Mouse (Mus musculus) kidney, adult 18-20 months (tissue): ENCODE results near the gene Etfb.

Source experiments
- DNase-seq: peaks from one replicate; pipeline ENCODE4 v3.0.0; 2021

Gene Etfb

DNA sequence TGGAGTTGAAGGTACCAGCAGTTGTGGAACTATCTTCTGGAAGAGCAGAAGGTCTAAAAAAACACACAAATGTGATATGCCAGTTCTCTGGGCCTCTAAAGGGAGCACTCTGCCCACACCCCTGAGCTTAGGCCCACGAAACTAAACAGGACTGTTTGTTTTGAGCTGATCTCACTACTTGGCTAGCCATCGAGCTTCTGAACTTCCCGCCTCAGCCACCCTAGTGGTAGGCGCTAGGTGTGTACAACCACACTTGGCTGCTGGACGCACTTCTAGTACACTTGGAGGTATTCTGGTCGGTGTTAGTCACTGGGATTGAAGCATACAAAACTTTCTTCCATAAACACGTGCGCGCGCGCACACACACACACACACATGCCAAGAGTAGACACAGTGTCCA is 7.8 kb downstream of the Etfb start:
- DNase-seq: no peak

DNA sequence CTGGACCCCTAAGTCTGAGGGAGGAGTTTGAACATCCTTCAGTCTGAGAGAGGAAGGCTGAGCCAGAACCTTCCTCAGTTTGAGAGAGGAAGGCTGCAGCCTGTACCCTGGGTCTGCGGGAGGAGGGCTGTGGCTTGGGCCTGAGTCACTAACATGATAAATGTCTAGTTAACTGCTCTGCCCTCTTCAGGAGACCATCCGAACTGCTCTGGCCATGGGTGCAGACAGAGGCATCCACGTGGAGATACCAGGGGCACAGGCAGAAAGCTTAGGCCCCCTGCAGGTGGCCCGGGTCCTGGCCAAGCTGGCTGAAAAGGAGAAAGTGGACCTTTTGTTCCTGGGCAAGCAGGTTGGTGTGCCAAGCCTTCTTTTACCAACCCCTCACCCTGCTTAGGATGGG is 8.7 kb downstream of the Etfb start:
- DNase-seq: no peak

DNA sequence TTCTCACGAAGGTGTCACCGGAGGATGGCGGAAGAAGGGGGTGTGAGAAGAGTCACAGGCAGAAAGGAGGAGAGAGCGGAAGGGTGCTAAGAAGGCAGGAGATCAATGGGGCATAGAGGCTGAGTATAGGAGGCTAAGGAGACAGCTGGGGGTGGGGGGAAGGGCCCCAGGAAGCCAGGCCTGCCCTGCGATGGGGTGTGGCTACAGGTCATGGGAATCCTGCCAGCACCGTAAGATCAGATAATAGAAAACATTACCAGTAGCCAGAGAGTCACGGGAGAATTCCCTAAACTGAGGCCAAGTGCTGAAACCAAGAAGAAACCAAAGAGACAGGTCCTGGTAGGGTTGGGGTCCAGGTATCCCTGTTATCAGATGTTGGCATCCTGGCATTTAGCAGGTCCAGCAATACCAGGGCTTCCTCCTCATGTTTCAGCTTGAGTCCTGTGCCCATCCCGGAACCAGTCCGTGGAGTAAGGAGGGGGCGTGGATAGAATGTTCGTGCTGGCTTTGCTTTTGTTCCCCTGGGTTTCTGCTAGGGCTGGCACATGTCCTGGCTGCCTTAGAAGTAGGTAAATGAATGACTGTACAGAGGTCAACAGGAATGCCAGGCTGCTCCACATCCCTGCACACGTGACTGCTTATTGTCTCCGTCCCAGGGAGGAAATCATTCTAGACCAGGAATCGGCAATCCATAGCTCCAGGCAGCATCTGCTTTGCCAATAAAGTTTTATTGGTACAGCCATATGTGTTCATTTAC is 9.9 kb downstream of the Etfb start:
- peak; percentile 73 for DNase-seq

DNA sequence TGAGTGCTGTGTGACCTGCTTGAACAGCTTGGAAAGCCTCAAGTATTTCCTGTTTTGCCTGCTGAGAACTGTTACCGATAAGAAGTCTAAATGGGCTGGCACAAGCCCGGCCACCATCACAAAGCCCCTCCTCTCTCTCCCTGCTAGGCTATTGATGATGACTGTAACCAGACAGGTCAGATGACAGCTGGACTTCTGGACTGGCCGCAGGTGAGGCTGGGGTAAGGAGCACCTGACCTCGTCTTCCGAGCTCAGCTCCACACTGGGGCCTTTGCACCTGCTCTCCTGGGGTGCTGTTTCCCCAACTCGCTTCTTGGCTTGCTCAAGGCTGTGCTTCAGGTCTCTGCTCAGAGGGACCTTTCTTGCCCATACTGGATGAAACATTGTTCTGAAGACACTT is 10.5 kb downstream of the Etfb start:
- peak; percentile 43 for DNase-seq

DNA sequence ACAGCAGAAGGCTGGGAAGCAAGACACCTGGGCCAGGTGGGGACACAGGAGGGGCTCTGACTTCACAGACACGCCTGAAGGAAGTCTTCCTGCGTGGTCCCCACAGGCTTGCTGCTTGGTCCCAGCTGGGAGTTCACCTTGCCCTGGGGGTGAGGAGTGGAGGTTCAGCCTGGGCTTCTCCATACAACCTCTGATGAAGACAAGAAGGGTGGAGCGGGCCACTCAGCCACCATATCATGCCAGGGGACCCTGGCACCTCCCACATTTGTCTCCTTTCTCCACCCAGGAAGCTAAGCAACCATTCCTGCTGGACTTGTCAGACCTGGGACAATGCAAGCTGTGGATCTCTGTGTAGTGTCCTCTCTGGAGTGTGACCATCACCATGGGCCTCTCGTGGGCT is 19.0 kb downstream of the Etfb start, which contains the start of gene Vsig10l:
TSS of gene Vsig10l (plus strand) at position 301 of the 400 bp plus-strand sequence.
- no peak for DNase-seq

DNA sequence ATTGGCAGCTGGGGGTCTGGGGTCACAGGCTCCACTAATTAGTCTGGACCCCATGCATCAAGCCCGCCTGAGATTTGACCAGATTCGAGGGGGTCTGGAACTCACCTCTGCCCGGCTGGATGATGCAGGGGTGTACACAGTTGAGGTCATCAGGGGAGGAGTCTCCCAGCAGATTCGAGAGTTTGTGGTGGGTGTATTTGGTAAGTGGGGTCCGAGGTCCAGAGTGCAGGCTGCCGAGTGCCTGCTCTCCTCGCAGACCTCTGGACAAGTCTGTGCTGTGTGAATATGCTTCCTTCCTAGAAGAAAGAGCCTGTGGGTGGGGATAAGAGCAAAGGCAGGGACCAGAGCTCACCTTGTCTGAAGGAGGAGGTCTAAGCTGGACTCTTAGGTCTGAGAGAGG is 20.1 kb downstream of the Etfb start:
- DNase-seq: no peak

DNA sequence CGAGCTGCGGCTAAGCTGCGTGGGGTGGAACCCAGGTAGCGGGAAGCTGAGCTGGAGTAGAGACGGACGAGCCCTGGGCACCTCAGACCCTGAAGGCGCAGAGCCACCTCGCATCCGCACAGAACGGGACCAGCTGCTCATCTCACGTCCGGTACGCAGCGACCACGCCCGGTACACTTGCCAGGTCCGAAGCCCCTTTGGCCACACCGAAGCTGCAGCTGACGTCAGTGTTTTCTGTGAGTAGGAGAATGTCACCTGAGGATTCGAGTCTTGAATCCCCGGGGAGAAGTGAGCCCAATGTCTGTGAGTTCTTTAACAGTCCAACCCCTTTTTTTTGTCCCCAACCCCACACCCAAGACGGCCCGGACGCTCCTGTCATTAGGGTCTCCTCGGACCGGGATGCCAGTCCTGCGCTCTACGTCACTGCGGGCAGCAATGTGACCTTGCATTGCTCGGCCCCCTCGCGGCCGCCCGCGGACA is 21.0 kb downstream of the Etfb start:
- DNase-seq: no peak

DNA sequence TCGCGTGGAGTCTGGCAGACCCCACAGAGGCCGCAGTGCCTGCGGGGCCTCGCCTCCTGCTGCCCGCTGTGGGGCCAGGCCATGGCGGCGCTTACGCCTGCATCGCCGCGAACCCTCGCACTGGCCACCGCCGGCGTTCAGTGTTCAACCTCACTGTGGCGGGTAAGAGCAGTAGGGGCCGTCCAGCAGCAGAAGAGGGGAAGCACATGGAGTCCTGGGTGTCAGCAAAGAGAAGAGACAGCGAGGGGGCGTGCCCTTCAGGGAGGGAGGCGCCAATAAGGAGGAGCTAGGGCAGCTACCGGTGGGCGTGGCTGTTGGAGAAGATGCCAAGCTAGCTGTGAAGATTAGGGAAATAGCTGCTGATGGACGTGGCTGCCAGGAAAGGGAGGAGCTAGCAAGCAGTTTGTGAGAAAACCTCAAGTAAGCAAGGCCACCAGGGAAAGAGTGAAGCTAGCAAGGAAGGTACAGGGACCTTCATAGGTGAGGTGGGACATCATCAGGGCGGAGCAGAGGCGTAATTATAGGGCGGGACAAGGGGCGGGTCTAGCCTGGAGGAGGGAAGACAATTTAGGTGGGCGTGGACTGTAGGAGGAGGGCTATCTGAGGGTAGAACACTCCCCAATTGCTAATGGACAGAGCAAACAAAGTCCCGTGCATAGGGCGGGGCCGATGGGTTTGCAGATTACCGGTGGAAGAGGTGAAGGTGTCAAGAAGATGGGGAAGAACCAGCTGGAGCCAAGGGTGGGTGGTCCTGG is 21.6 kb downstream of the Etfb start:
- peak; percentile 93 for DNase-seq

DNA sequence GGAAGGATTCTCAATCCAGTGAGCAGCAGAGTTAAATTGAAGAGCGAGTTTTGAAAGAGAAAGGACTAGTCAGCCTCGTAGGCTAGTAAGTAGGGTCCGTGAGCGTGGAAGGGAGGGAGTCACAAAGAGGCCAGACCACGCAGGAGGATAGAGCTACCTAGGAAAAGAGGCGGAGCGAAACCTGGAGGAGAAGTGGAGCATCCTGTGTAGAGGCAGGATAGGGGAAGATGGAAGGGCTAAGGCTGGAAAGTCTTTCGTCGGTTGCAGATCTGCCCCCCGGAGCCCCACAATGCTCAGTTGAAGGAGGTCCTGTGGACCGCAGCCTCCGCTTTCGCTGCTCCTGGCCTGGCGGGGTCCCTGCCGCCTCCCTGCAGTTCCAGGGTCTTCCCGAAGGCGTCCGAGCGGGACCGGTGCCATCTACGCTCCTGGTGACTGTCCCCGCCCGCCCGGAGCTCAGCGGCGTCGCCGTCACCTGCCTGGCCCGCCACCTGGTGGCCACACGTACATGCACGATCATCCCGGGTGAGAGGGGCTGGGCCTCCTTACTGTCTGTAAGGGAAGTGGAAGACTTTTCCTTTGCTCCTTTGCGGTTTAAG is 22.3 kb downstream of the Etfb start:
- peak; percentile 85 for DNase-seq

DNA sequence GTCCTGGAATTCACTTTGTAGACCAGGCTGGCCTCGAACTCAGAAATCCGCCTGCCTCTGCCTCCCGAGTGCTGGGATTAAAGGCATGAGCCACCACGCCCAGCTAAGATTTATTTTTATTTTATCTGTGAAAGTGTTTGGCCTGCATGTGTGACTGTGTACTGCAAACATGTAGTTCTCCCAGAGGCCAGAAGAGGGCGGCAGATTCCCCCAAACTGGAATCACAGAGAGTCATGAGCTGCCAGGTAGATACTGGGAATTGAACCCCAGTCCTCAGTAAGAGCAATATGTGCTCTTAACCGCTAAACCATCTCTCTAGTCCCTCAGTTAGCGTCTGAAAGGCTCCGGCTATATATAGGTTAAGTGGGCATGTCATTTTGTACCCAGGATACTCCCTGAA is 26.5 kb downstream of the Etfb start:
- peak; percentile 55 for DNase-seq

DNA sequence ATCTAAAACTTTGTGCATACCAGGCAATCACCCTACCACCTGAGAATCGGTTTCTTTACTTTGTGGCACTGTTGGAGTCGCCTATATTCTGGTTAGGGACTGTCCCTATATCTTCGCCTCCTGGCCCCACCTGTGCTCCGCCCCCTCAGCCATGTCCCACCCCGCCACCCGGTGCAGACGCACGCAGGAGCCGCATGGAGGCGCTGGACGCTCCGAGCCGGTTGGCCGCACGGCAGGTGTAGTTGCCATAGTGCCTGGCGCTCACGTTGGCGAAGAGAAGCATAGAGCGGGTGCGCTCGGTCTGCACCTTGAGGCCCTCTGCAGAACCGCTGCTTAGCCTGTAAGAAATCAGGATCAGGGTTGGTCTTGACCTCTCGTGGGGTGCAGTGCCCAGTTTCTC is 31.8 kb downstream of the Etfb start:
- no peak for DNase-seq

DNA sequence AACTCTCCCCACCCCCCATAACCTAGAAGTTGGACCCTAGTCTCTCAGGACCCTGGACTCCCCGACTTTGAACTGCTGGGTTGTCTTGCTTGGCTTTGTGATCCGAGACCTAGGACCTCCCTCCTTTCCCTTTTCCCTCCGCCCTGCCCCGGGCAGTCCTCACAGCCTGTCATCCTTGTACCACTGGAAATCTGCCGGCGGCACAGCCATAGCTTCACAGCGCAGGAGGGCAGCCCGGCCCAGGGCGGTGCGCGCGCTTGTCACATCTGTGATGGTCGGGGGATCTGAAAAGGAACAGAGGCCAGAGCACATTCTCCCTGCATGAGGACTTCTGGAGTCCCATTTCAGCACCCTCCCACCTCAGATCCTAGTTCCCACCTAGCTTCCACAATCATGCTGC is 32.5 kb downstream of the Etfb start:
- DNase-seq: no peak

DNA sequence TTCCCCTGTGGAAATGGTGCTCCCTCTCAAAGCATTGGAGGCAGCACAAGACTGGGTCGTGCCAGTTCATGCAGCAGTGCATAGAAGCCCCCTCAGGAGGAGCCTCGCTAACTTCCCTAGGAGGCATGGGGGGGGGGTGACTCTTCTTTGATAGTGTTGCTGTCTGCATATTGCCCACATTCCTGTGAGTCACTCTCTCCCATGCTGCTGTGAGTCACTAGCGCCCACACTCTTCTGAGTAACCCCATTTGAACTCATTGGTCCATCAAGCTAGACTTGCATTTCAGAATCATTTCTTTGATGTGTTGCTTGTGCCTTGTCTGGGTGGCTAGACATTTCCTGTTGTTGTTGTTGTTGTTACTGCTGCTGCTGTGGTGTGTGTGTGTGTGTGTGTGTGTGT is 37.3 kb downstream of the Etfb start:
- no peak for DNase-seq

DNA sequence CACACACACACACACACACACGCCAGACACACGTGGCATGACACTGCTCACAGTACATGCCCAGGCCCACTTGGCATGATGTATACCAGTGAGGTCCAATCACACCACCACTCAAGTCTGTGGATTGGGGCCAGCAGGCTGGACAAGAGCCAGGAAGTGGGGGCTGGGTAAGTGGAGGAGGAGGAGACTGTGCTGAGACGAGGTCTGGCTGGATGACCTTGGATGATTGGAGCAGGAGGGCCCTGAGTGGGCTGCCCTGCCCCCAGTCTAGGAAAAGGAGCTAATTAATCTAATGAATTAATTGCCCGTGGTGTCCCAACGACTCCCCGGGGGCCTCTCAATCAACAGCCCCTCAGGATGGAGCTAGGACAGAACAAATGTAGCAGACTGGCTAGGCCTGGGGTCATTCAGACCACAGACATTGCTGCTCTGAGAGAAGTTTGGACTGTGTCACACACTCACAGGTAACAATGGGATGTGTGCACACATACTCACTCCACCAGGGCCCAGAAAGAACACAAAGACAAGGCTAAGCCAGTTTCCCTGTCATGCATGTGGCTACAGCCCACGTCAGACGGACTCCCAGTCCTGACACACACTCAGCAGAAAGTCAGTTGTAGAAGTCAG is 38.3 kb downstream of the Etfb start:
- DNase-seq: no peak

DNA sequence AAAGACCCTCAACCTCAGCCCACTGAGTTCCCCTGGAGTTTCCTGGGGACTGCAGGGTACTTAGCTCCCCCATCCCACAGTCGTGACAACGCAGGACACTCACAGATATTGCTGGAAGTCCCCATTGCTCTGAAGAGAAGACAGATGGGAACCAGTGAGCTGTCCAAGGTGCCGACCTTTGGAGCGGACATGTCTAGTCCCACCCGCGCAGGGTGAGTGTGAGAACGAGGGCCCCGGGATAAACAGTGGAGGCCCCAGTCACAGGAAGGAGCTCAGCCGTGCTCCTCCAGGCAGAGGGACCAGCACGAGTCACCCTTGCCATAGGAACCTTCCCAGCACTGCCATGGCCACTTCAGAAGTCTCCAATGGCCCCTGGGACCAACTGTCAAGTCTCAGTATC is 39.4 kb downstream of the Etfb start:
- DNase-seq: no peak

DNA sequence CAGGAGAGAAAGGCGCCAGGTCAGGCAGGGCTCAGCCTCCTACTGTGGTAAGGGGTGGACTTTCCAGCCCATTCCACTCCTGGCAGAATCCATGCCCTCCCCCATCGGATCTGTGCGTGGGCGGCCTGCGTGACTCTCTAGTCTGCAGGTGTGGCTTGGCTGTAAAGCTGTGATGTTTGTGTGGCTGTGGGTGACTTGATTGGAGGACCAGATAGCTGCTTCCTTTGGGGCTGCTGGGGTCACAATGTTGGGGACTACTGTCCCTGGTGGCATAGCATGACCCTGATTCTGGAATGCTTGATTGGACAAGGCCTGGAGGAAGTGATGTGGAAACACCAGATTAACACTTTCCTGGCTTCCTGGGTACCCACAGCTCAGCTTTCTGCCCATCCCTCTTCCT is 44.8 kb downstream of the Etfb start:
- DNase-seq: no peak

DNA sequence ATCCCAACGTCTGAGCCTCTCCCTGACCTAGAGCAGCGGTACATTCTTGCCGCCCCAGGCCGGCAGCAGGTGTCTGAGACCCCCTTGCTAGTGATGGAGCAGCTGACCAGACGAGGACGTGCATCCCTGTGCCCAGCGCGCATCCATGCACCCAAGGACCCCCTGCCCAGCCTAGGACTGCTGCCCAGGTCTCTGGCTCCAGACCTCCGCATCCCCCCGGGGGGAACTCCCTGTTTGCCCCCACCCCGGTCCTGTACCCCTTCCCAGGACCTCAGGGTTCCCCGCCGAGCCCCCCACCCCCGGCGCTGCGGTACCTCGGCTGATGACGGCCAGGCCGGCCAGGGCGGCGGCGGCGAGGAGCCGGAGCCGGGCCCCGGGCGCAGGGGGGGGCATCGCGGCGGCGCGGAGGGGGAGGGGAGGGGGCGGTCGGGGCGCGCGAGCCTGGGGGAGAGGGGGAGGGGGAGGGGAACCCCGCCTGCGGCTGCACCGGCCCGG is 45.8 kb downstream of the Etfb start, which contains the start of gene Iglon5:
TSS of gene Iglon5 (minus strand) at position 445 of the 495 bp plus-strand sequence.
- no peak for DNase-seq

DNA sequence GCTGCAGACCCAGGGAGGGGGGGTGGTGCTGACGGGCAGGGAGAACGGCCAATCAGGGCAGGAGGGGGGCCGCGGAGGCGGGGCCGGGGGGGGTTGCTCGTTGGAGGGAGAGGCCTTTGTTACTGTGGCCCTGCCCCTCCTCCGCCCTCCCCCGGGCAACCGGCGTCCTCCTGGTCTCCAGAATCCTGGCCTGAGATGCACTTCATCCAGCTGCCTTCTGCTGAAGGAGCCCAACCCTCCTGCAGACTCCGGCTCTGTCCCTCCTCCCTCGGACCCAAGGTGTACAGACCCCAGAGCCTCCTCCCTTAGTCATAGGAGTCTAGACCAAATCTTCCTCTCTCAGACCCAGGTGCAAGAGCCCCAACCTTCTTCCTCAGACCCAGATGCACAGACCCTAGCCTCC is 46.3 kb downstream of the Etfb start:
- no peak for DNase-seq

DNA sequence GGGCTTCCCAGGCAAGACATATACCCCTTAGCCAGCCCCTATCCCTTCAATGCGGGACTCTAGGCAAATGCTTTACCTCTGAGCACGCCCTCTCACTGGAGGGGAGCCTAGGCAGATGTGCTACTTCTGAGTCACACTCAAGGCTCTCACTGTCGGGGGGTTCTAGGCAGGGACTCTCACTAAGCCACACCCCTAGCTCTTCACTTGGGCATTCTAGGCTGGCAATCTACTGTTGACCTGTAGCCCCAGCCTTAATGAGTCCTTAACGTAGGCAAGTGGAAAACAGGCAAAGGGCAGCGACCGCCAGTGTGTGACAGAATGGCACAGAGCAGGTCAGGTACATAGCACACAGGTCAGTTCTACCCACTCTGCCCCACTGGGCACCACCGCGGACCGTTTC is 47.0 kb downstream of the Etfb start:
- no peak for DNase-seq

DNA sequence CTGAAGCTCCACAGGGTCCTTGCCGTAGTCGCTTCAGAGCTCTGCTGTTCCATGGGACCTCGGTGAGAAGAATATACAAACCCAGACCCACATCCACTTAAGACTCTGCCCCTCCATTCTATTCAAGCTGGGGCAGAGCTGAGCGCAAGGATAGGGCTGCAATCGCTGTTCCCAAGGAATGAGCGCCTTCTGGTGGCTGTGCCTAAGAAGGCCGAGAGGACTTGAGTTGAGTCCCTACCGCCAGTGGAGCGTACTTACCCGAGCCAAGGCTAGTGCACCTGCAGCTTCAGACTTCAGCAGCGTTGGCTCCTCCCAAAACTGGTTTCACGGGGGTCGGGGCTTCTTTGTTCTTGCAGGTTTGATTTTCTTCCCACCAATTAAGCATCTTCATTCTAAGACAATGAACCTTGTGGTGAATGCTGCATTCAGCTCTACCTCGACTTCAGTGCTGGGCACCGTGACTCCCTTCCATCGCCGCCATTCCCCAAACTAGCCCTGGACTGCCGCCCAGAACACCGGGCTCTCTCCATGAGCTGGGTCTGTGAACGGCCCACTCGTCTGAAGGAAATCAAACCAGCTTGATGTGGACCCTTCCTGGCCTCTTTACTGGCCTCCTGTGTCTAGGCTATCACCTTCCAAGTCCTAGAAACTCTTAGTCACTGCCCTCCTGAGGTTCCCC is 51.6 kb downstream of the Etfb start:
- DNase-seq: peak; percentile 56
